Mouse (Mus musculus): ENCODE data around the gene Itih5.

Gene Itih5

GRCm38 (mm10) chr2:10153201-10154075 is at the start of gene Itih5:
Gene Itih5 (plus strand): TSS chr2:10153571.
- peak; percentile 42 for DNase-seq (ENCODE audit: low read depth, low spot score)

- no peak for DNase-seq (ENCODE audit: low read depth, low spot score)
Observed at GRCm38 (mm10) chr2:10108535-10109189, 44.7 kb upstream of the Itih5 start.

GRCm38 (mm10) chr2:10118751-10119150 is 34.6 kb upstream of the Itih5 start:
- no peak for DNase-seq (ENCODE audit: low read depth, low spot score)

GRCm38 (mm10) chr2:10119276-10119675 is 34.1 kb upstream of the Itih5 start:
- no peak for DNase-seq (ENCODE audit: low read depth, low spot score)

GRCm38 (mm10) chr2:10121826-10122225 is 31.5 kb upstream of the Itih5 start:
- no peak for DNase-seq (ENCODE audit: low read depth, low spot score)

GRCm38 (mm10) chr2:10126122-10126521 is 27.2 kb upstream of the Itih5 start:
- DNase-seq (ENCODE audit: low read depth, low spot score), result no peak

GRCm38 (mm10) chr2:10127471-10127870 is 25.9 kb upstream of the Itih5 start:
- no peak for DNase-seq (ENCODE audit: low read depth, low spot score)

- DNase-seq (ENCODE audit: low read depth, low spot score), result no peak
Observed at GRCm38 (mm10) chr2:10128571-10128970, 24.8 kb upstream of the Itih5 start.

- DNase-seq (ENCODE audit: low read depth, low spot score), result peak; percentile 34
Observed at GRCm38 (mm10) chr2:10130341-10130990, 22.9 kb upstream of the Itih5 start.

- no peak for DNase-seq (ENCODE audit: low read depth, low spot score)
Observed at GRCm38 (mm10) chr2:10131296-10131695, 22.1 kb upstream of the Itih5 start, which contains the start of gene Itih2. Gene Itih2 (minus strand): TSS chr2:10131396.

- DNase-seq (ENCODE audit: low read depth, low spot score), result no peak
Observed at GRCm38 (mm10) chr2:10132128-10132527, 21.2 kb upstream of the Itih5 start.

GRCm38 (mm10) chr2:10133941-10134340 is 19.4 kb upstream of the Itih5 start:
- no peak for DNase-seq (ENCODE audit: low read depth, low spot score)

GRCm38 (mm10) chr2:10137320-10137719 is 16.1 kb upstream of the Itih5 start:
- no peak for DNase-seq (ENCODE audit: low read depth, low spot score)

GRCm38 (mm10) chr2:10140456-10140855 is 12.9 kb upstream of the Itih5 start:
- no peak for DNase-seq (ENCODE audit: low read depth, low spot score)

GRCm38 (mm10) chr2:10142472-10143454 is 10.6 kb upstream of the Itih5 start:
- DNase-seq (ENCODE audit: low read depth, low spot score), result peak; percentile 79

- DNase-seq (ENCODE audit: low read depth, low spot score), result no peak
Observed at GRCm38 (mm10) chr2:10145514-10145913, 7.9 kb upstream of the Itih5 start.

GRCm38 (mm10) chr2:10147176-10147575 is 6.2 kb upstream of the Itih5 start:
- DNase-seq (ENCODE audit: low read depth, low spot score), result no peak

- no peak for DNase-seq (ENCODE audit: low read depth, low spot score)
Observed at GRCm38 (mm10) chr2:10152590-10152989, 781 bp upstream of the Itih5 start.

GRCm38 (mm10) chr2:10157184-10157583 is 3.8 kb downstream of the Itih5 start:
- DNase-seq (ENCODE audit: low read depth, low spot score), result peak; percentile 34

- no peak for DNase-seq (ENCODE audit: low read depth, low spot score)
Observed at GRCm38 (mm10) chr2:10162011-10162410, 8.6 kb downstream of the Itih5 start.

GRCm38 (mm10) chr2:10166635-10167034 is 13.3 kb downstream of the Itih5 start:
- DNase-seq (ENCODE audit: low read depth, low spot score), result no peak
